In the genomic region with DNA sequence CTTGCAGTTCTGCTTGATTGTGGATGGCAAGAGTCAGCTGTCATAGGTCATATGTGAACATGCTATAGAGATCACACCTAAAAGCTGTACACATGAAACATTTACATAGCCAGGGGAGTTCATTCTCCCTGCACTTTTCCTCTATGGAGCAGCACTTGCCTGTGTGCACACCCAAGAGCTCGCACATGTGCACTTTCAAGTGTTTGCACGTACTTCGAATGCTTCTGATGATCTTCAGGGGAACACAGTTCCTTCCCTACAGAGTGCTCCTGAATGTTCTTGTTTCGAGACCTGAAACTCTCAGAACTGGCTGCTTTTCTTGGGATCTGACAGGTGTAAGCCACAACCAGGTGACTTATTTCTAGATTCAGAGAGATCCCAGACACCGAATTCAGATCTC, we compare ENCODE assay signal across 29 mouse cellular contexts. TPM values are rescaled to one million over a fixed set of nuclear protein-coding genes. Genes with fewer than 3 reads are reported as not detected.
"Had no signal": no experiment of that assay in that cellular context is flagged by ENCODE, and none has a peak within 500 bp of the region (broad histone marks: within the 10 kb centered on the region; RNA-seq: fewer than 3 reads in every experiment).

No protein-coding gene starts in this region.

RNA-seq across cellular contexts. Expression of a gene that starts 25.2 kb away (rescaled TPM):
- polyA plus RNA-seq: limb, embryonic 10.5 days; limb, embryonic 11.5 days; limb, embryonic 12.5 days; limb, embryonic 13.5 days; limb, embryonic 14.5 days; limb, embryonic 15.5 days; liver, adult 2 months; liver, embryonic 11.5 days; liver, embryonic 12.5 days; liver, embryonic 13.5 days; liver, embryonic 14.5 days; liver, embryonic 15.5 days; liver, embryonic 16.5 days; liver, postnatal 0 days; lung, adult 2 months; lung, embryonic 14.5 days; lung, embryonic 15.5 days; macrophage; midbrain, embryonic 10.5 days; midbrain, embryonic 11.5 days; midbrain, embryonic 12.5 days; midbrain, embryonic 13.5 days; midbrain, embryonic 14.5 days; midbrain, embryonic 15.5 days; midbrain, embryonic 16.5 days; midbrain, postnatal 0 days; myocyte; neural tube, embryonic 11.5 days; neural tube, embryonic 12.5 days had no signal

RNA-seq across cellular contexts. Expression of a gene that starts 37.7 kb away (rescaled TPM):
- polyA plus RNA-seq: liver, adult 2 months; macrophage had no signal
